Mouse (Mus musculus) liver, embryonic 14.5 days (tissue): ENCODE measurements around the gene Ddx55.

Experiments
- CTCF ChIP-seq: IDR thresholded peaks from 2 replicates; pipeline ENCODE4 v1.5.1; 2016; ENCODE audit warnings: antibody characterized with exemption, low read depth, control low read depth
- EP300 ChIP-seq: IDR thresholded peaks from 2 replicates; pipeline ENCODE4 v1.6.1; 2016; ENCODE audit warnings: antibody characterized with exemption, low read depth

GRCm38 (mm10) chr5:124538813-124539792 is 13.6 kb upstream of the Ddx55 start:
- TF ChIP-seq CTCF (peak; percentile 62), EP300 (no peak)
